Mouse (Mus musculus) G1E (cell line): ENCODE measurements around the gene Pus3.

Source experiments
- CTCF ChIP-seq: IDR thresholded peaks from 2 replicates; pipeline ENCODE4 v1.5.1; 2012; ENCODE audit warnings: low read depth, low read length, inconsistent platforms, mixed read lengths
- GATA1 ChIP-seq: IDR thresholded peaks from 2 replicates; pipeline ENCODE4 v1.6.1; 2012; ENCODE audit warnings: borderline replicate concordance, low read length, inconsistent platforms, mixed read lengths

GRCm38 (mm10) chr9:35541024-35541423 lies 17.4 kb upstream of the Pus3 start:
- TF ChIP-seq CTCF (no peak), GATA1 (no peak)
